Mouse (Mus musculus) liver, adult 2 months (tissue): ENCODE results near the gene Ltb. TPM values are rescaled to one million over a fixed set of nuclear protein-coding genes. Genes with fewer than 3 reads are reported as not detected.

Experiments
- DNase-seq: peaks from one replicate; pipeline ENCODE4 v3.0.0-alpha.2; 2011; ENCODE audit warnings: low read depth, low spot score; ENCODE audit errors: extremely low read depth
- H3K27ac ChIP-seq: fragments of 200-500 bp; replicated peaks from 2 replicates; pipeline ENCODE4 v1.5.1; 2012; ENCODE audit warnings: low read depth, mild to moderate bottlenecking, control low read depth, inconsistent platforms, low read length; ENCODE audit not compliant: insufficient read depth
- H3K27me3 ChIP-seq: fragments of 200-500 bp; 2 replicates; pipeline ENCODE4 v1.6.1; 2012; ENCODE audit warnings: mild to moderate bottlenecking, moderate library complexity, low read length, inconsistent platforms; ENCODE audit not compliant: control insufficient read depth, insufficient read depth
- H3K36me3 ChIP-seq: fragments of 200-500 bp; 2 replicates; pipeline ENCODE4 v1.6.1; 2012; ENCODE audit warnings: low read length, inconsistent platforms; ENCODE audit not compliant: control insufficient read depth, insufficient read depth
- H3K4me1 ChIP-seq: fragments of 200-500 bp; 2 replicates; pipeline ENCODE4 v1.6.1; 2011; ENCODE audit warnings: low read length; ENCODE audit not compliant: control insufficient read depth, insufficient read depth
- H3K4me3 ChIP-seq: fragments of 200-500 bp; 2 replicates; pipeline ENCODE4 v1.5.1; 2011; ENCODE audit warnings: low read depth, mild to moderate bottlenecking, control low read depth, low read length, moderate library complexity; ENCODE audit not compliant: insufficient read depth
- H3K79me2 ChIP-seq: fragments of 200-500 bp; 2 replicates; pipeline ENCODE4 v1.6.1; 2012; ENCODE audit warnings: inconsistent platforms, mild to moderate bottlenecking, low read length, moderate library complexity; ENCODE audit not compliant: control insufficient read depth, insufficient read depth
- H3K9ac ChIP-seq: fragments of 200-500 bp; 2 replicates; pipeline ENCODE4 v1.6.1; 2012; ENCODE audit warnings: low read depth, mild to moderate bottlenecking, control low read depth, inconsistent platforms, low read length
- CTCF ChIP-seq: fragments of 200-500 bp; IDR thresholded peaks from 2 replicates; pipeline ENCODE4 v1.5.1; 2011; ENCODE audit warnings: low read depth, low read length, control low read depth
- POLR2A ChIP-seq: fragments of 200-500 bp; IDR thresholded peaks from 2 replicates; pipeline ENCODE4 v1.6.1; 2011; ENCODE audit warnings: low read length, control low read depth; ENCODE audit not compliant: insufficient read depth; ENCODE audit errors: extremely low read depth
- WGBS: fragments of 180-500 bp; shearing (Covaris S2); methylation state at CpG from one replicate; pipeline ENCODE4 v1.1.7; 2018; 5-methylcytosine and 5-hydroxymethylcytosine counted together
- polyA plus RNA-seq: library from polyadenylated mRNA; depleted of rRNA; stranded (reverse); fragments of >200 nt; gene quantifications from 2 replicates; pipeline ENCODE4 v1.2.3, GENCODE M21; 2012
- total RNA-seq: library from RNA; depleted of rRNA; stranded (reverse); fragments of >200 nt; gene quantifications from 2 replicates; pipeline ENCODE4 v1.2.3, GENCODE M21; 2014

Gene Ltb
- total and polyA plus RNA-seq, 2 experiments: 1.8 to 4.7 TPM

DNA sequence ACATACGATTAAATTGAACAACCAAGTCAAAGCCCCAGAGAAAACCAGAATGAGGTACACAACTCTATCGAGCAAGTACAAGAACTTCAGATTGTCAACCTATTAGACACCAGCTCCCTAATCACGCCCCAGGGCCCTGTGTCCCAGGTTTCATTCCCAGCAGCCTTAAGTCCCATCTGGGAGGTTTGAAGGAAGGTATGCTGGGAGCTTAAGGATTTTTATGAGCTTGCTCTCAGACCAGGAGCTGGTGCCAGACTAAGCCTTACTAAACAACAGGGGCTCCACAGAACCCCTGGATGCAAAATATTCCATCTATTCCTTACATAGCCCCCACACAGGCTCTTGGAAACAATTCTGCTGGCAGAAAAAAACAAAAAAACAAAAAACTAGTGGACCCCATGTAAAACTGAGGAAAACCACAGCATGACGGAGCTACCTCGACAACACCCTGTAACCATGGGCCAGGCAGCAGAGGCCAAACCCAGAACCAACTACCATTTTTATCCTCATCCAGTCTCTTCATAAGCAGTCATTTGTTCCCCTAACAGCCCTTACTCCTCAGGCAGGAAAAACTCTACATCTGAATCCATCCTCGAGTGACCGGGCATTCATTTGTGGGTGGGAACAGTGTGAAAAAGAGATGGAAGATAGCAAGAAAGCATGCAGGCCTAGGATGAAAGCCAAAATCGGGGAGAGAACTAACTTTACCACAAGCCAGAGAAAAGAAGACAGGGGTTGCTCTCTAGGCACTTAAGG lies 30.7 kb upstream of the Ltb start:
- H3K4me3 ChIP-seq: peak overlapping the region; percentile 93
- peak overlapping the region; percentile 98 for H3K9ac ChIP-seq
- H3K27me3 ChIP-seq: no peaks in the 10 kb centered on the region
- H3K79me2 ChIP-seq: peaks cover 36% of the 10 kb centered on the region
- peaks cover 5% of the 10 kb centered on the region for H3K4me1 ChIP-seq
- no peak overlapping the region; the same call in 1 of the 2 replicates for H3K27ac ChIP-seq
- DNase-seq: peak; percentile 21
- 3% methylated on average over 8 of the region's 8 CpGs for WGBS
- TF ChIP-seq CTCF (no peak), POLR2A (no peak)
- H3K36me3 ChIP-seq: peaks cover 34% of the 10 kb centered on the region

DNA sequence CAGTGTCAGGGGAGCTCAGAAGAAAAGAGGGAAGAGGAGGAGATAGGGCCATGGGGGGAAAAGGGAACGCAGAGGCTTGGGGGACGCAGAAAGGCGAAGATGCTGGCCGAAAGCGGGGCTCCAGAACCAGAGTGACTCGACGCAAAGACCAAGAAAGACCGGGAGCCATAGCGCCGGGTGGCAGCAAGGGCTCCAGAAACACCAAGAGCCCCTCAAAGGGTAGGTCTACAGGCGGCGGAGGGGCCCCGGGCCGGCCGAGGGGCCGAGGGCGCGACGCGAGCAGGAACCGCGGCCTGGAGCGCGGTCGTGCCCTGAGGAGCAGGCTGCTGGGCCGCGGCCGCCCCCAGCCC lies 30.0 kb upstream of the Ltb start:
- DNase-seq: no peak
- Histone ChIP-seq H3K27me3 (no peaks in the 10 kb centered on the region), H3K9ac (peak overlapping the region; percentile 98), H3K27ac (peak overlapping the region; percentile 68), H3K79me2 (peaks cover 34% of the 10 kb centered on the region), H3K36me3 (peaks cover 27% of the 10 kb centered on the region), H3K4me3 (peak overlapping the region; percentile 93), H3K4me1 (peaks cover 5% of the 10 kb centered on the region)
- no peak for TF ChIP-seq CTCF
- TF ChIP-seq POLR2A: no peak
- WGBS: 0% methylated on average over 27 of the region's 28 CpGs

DNA sequence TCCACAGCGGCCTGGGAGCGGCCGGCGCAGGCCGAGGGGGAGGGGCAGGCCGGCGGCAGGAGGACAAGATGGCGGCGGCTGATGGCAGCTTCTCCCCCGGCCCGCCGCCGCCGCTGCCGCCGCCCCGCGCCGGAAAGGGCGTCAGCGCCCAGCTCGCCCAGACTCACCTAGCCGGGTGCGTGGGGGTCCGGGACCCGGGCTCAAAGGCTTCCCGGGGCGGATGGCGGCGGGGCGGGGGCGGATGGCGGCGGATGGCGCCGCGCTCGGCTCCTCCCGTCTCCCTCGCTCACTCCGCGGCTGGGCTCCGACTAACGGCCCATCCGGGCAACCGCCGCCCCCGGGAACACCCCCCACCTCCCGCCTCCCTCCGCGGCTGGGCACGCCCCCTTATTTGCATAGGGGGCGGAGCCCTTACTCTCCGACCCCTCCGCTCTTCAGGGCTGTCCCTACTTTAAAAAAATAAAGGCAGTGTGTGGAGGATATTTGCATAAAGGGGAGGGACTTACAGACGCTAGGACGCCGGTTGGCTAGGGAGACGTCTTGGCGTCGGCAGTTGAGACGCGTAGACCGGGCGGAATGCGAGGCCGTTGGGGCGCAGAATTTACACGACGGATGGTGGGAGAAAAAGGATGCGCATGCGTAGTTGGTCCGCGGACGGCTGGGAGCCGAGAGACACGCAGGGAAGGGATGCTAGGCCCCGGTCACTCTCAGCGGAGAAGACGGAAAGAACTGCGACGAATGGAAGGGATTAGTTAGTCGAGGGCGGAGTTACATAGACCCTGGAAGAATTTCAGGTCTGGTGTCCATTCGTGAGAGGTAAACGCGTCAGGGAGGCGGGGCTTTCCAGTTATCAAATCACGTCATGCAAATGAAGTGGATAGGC lies 29.4 kb upstream of the Ltb start, which contains the start of gene Prrc2a:
TSS of gene Prrc2a (minus strand) at position 330 of the 883 bp plus-strand sequence.
- Histone ChIP-seq H3K27ac (peak within 1 kb of the TSS; percentile 89), H3K36me3 (peaks cover 21% of the 10 kb centered on the region), H3K4me3 (peak within 1 kb of the TSS; percentile 93), H3K27me3 (no peaks in the 10 kb centered on the region), H3K79me2 (peaks cover 31% of the 10 kb centered on the region), H3K4me1 (peaks cover 5% of the 10 kb centered on the region), H3K9ac (peak within 1 kb of the TSS; percentile 98)
- DNase-seq: peak; percentile 98
- under 1% methylated on average over 68 of the region's 89 CpGs for WGBS
- TF ChIP-seq POLR2A: peak; percentile 61
- no peak for TF ChIP-seq CTCF

DNA sequence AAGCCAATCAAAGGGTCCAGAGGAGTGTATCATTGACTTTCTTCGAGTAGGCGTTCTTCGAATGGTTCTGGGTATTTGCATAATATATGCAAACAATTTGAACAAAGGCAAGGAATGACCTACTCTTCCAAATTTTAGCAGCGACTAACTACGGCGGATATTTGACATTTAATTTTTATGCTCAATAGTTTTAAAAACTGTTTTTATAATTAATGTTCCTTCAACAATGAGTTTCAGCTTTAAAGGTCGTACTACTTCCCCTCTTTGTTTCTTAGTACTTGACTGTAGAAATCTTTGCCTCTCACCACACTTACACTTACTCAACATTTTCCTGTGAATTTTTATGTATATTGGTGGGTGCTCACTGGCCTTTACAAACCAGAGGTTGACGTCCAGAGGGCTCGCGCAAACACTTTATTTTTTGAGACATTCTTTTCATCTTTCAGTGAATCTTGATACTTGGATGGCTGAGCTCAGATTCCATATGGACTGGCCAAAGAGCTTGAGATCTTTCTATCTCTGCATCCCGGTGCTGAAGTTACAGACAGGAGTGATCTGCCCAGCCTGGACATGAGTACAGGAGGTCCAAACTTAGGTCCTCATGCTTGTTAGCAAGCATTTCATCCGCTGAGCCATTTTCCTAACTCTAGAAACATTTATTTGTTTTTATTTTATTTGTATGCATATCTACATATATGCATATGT lies 28.6 kb upstream of the Ltb start:
- no peak for TF ChIP-seq POLR2A
- no peak for TF ChIP-seq CTCF

DNA sequence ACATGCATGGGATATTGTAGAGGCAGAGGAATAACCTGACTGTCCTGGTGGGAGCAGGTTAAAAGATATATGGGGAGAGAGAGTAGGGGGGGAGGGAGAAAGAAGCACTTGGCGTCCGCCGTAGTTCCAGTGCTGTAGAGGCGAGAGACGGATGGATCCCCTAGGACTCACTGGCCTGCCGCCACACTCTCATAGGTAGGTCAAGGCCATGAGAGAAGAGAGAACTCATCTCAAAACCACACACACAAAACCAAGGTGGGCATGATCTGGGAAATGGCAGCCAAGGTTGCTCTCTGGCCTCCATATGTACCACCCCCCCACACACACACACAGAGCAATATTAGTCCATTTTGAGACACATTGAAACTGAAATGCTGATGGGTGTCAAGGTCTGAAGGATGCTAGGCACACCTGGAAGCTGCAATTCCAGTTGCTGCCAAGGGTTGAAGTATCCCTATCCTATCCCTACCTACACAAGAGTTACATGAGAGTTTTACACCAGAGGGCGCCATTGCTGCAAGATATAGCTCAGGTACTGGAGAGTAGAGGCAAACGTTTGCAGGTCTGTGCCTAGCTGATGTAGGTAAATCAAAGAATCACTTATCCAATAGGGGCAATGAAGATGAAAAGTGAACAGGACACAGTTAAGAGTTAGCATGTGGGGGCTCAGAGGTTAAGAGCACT lies 27.7 kb upstream of the Ltb start:
- TF ChIP-seq POLR2A: no peak
- peak; percentile 50; the same call in 1 of the 2 replicates for TF ChIP-seq CTCF
- Histone ChIP-seq H3K79me2 (peaks cover 22% of the 10 kb centered on the region), H3K27ac (no peak overlapping the region)

More for the DNA sequence above, 28.6 kb upstream of the Ltb start:
- Histone ChIP-seq H3K79me2 (peaks cover 26% of the 10 kb centered on the region), H3K27me3 (no peaks in the 10 kb centered on the region), H3K36me3 (peaks cover 13% of the 10 kb centered on the region), H3K27ac (no peak overlapping the region), H3K9ac (no peak overlapping the region), H3K4me3 (no peak overlapping the region; the same call in 1 of the 2 replicates), H3K4me1 (peaks cover 5% of the 10 kb centered on the region)
- DNase-seq: no peak
- WGBS: 26% methylated on average over 12 of the region's 12 CpGs

More for the DNA sequence above, 27.7 kb upstream of the Ltb start:
- no peak overlapping the region for H3K9ac ChIP-seq
- peaks cover 6% of the 10 kb centered on the region for H3K36me3 ChIP-seq
- WGBS: 77% methylated on average over 8 of the region's 8 CpGs
- H3K27me3 ChIP-seq: no peaks in the 10 kb centered on the region
- no peak overlapping the region for H3K4me3 ChIP-seq
- peaks cover 5% of the 10 kb centered on the region for H3K4me1 ChIP-seq
- DNase-seq: peak; percentile 64
